Mouse (Mus musculus): Measurements from ENCODE around the gene Gm14295. TPM values are rescaled to one million over a fixed set of nuclear protein-coding genes. Genes with fewer than 3 reads are reported as not detected.
"Not testable (repeated sequence)": the region's sequence is repeated elsewhere in the genome, so short reads cannot be mapped to it uniquely, and the experiment has no call there.

Gm14295 gene
- 13.2 and 17.8 TPM in 2 replicates for polyA plus RNA-seq (2012; rRNA removed)

DNA sequence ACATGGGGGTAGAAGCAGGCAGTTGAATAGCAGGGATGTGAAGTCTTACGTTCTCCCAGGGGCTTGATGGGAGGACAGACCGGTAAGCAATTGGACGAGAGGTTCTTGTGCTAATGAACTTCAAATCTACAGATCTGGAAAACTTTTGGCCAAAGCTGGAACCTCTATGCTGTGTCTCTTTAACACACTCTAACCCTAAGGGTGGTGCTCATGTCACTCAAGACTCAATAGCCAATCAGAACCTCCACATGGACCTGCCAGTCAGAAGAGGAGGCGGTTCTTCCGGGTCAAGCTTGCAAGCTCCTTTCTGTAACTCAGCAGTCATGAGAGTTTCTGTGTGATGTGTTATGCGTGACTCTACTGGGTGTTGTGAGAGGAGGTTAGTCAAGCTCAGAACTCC is at the start of gene Gm14295:
Gene Gm14295 (plus strand): TSS at position 301 of the 400 bp plus-strand sequence.
- not testable (repeated sequence) for DNase-seq (ENCODE audit: low spot score)

GRCm38 (mm10) chr2:176798785-176799184 is 373 bp downstream of the Gm14295 start:
- not testable (repeated sequence) for DNase-seq (ENCODE audit: low spot score)

DNA sequence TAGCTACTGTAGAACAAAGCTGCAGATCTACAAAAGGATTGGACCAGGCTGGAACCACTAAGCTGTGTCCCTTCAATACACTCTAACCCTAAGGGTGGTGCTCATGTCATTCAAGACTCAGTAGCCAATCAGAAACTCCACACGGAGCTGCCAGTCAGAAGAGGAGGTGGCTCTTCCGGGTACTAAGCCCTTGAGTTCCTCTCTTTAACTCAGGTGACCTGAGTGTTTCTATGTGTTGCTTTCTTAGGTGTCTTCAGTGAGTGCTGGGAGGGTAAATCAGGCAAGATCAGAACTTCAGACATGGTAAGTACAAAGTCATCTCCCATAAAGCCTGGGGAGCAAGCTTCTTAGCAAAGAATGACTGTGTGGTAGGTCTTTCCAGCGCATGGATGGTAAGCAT is 32.4 kb downstream of the Gm14295 start, which contains the start of gene Gm14408:
Gene Gm14408 (plus strand): TSS at position 301 of the 400 bp plus-strand sequence.
- not testable (repeated sequence) for DNase-seq (ENCODE audit: low spot score)

Other genes with a start within 250 kb of the Gm14295 start
- gene Gm14308, start 162.3 kb upstream of the Gm14295 start, polyA plus RNA-seq (2012; rRNA removed), result 6.5 and 12.5 TPM in 2 replicates
- 7.5 and 9.0 TPM in 2 replicates for gene Zfp973, start 128.1 kb upstream of the Gm14295 start, polyA plus RNA-seq (2012; rRNA removed)
- 22.7 and 28.7 TPM in 2 replicates for gene Gm14305, start 90.3 kb upstream of the Gm14295 start, polyA plus RNA-seq (2012; rRNA removed)
- gene Gm14408, start 32.5 kb downstream of the Gm14295 start, polyA plus RNA-seq (2012; rRNA removed), result not detected in 2 replicates
- gene Gm14296, start 129.2 kb downstream of the Gm14295 start, polyA plus RNA-seq (2012; rRNA removed), result 7.9 and 10.5 TPM in 2 replicates
- 6.5 and 13.8 TPM in 2 replicates for gene Gm14419, start 202.3 kb downstream of the Gm14295 start, polyA plus RNA-seq (2012; rRNA removed)